Mouse (Mus musculus): ENCODE measurements around the gene Olfr869. TPM values are rescaled to one million over a fixed set of nuclear protein-coding genes. Genes with fewer than 3 reads are reported as not detected.

Gene Olfr869
- polyA plus RNA-seq (2017; shearing (Covaris generic)): not detected

GRCm38 (mm10) chr9:20128709-20129108 is at the start of gene Olfr869:
Olfr869 (plus strand) TSS chr9:20129009.

GRCm38 (mm10) chr9:20098326-20098725 is 30.5 kb upstream of the Olfr869 start, which contains the start of gene Olfr868:
Olfr868 (plus strand) TSS chr9:20098626.

GRCm38 (mm10) chr9:20173957-20174356 is 45.1 kb downstream of the Olfr869 start, which contains the start of gene Olfr870:
Olfr870 (minus strand) TSS chr9:20174057.

Other genes with a start within 250 kb of the Olfr869 start
- gene Olfr862, start 241.0 kb upstream of the Olfr869 start, polyA plus RNA-seq (2017; shearing (Covaris generic)): 0.34 TPM
- gene Olfr77, start 212.1 kb upstream of the Olfr869 start, polyA plus RNA-seq (2017; shearing (Covaris generic)): 1.5 TPM
- not detected for gene Olfr866, start 101.0 kb upstream of the Olfr869 start, polyA plus RNA-seq (2017; shearing (Covaris generic))
- not detected for gene Olfr867, start 71.4 kb upstream of the Olfr869 start, polyA plus RNA-seq (2017; shearing (Covaris generic))
- not detected for gene Olfr868, start 30.4 kb upstream of the Olfr869 start, polyA plus RNA-seq (2017; shearing (Covaris generic))
- not detected for gene Olfr870, start 45.0 kb downstream of the Olfr869 start, polyA plus RNA-seq (2017; shearing (Covaris generic))
- not detected for gene Olfr871, start 83.2 kb downstream of the Olfr869 start, polyA plus RNA-seq (2017; shearing (Covaris generic))
- gene Olfr872, start 108.1 kb downstream of the Olfr869 start, polyA plus RNA-seq (2017; shearing (Covaris generic)): 0.24 TPM
- 0.32 TPM for gene Olfr39, start 153.3 kb downstream of the Olfr869 start, polyA plus RNA-seq (2017; shearing (Covaris generic))
- gene Olfr873, start 169.5 kb downstream of the Olfr869 start, polyA plus RNA-seq (2017; shearing (Covaris generic)): not detected
- 0.30 TPM for gene Olfr18, start 207.1 kb downstream of the Olfr869 start, polyA plus RNA-seq (2017; shearing (Covaris generic))